In the genomic region with DNA sequence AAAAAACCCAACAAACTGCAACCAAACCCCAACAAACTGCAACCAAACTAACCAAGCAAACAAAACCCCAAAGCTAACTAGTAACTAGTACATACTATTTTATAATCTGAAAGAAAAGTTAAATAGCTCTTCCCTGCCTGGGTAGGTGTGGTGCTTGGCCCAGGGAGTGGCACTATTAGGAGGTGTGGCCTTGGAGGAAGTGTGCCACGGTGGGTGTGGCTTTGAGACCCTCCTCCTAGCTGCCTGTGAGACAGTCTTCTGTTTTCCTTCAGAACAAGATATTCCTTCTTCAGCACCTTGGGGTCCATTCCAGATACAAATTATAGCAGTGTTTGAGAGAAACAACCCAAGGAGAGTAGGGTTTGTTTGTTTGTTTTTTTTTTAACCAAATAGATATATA, we compare ENCODE assay signal across 26 mouse cellular contexts. TPM values are rescaled to one million over a fixed set of nuclear protein-coding genes. Genes with fewer than 3 reads are reported as not detected.
DNase-seq lines count a peak whose midpoint lies in the region; ATAC-seq and TF ChIP-seq lines count a peak whose summit lies in the region.
"Had no signal": no experiment of that assay in that cellular context is flagged by ENCODE, and none has a peak within 500 bp of the region (broad histone marks: within the 10 kb centered on the region; RNA-seq: fewer than 3 reads in every experiment).

No protein-coding gene starts in this region.

- WGBS in liver, embryonic 11.5 days = 41% methylated on average over 1 of the region's 1 CpGs
- WGBS in intestine, embryonic 16.5 days = 43% methylated on average over 1 of the region's 1 CpGs

- no peak for TF ChIP-seq CTCF in MEL (IDR thresholded peaks at IDR 0.05 in 2 of 3, conservative IDR thresholded peaks at IDR 0.05 in 1 of 3; ENCODE audit: control insufficient read depth in 1 of 3, insufficient read depth in 1 of 3, low read depth in 2 of 3, low read length in 3 of 3, poor library complexity in 1 of 3, severe bottlenecking in 1 of 3)

- H3K9ac ChIP-seq in liver, embryonic 11.5 days (ENCODE audit: low read depth, low read length) = no peak overlapping the region
- H3K9ac ChIP-seq in MEL (ENCODE audit: control insufficient read depth, low read depth, low read length, poor library complexity, severe bottlenecking) = no peak overlapping the region
- H3K9ac ChIP-seq in intestine, embryonic 16.5 days (ENCODE audit: low read depth, low read length) = no peak overlapping the region
- H3K9ac ChIP-seq: embryonic facial prominence, embryonic 13.5 days; embryonic facial prominence, embryonic 15.5 days; forebrain, embryonic 12.5 days had no signal

- H3K4me2 ChIP-seq in liver, embryonic 11.5 days = no peak overlapping the region
- no peak overlapping the region for H3K4me2 ChIP-seq in intestine, embryonic 16.5 days (ENCODE audit: low read depth, low read length)
- H3K4me2 ChIP-seq: embryonic facial prominence, embryonic 13.5 days; embryonic facial prominence, embryonic 15.5 days; forebrain, embryonic 12.5 days had no signal

- TF ChIP-seq EP300 in MEL (IDR thresholded peaks at IDR 0.05; ENCODE audit: low read depth in 1 of 2, low read length in 2 of 2) = no peak

- H3K79me2 ChIP-seq in MEL (ENCODE audit: control insufficient read depth, insufficient read depth, low read length, poor library complexity) = no peaks in the 10 kb centered on the region

- H3K36me3 ChIP-seq in liver, embryonic 11.5 days (ENCODE audit: control insufficient read depth, insufficient read depth, low read length) = no peaks in the 10 kb centered on the region
- H3K36me3 ChIP-seq in MEL (ENCODE audit: control insufficient read depth in 1 of 2, insufficient read depth in 2 of 2, low read length in 2 of 2) = no peaks in the 10 kb centered on the region; a peak in 1 of 4 replicates
- no peaks in the 10 kb centered on the region for H3K36me3 ChIP-seq in intestine, embryonic 16.5 days (ENCODE audit: control insufficient read depth, insufficient read depth, low read length)
- H3K36me3 ChIP-seq: embryonic facial prominence, embryonic 13.5 days; embryonic facial prominence, embryonic 15.5 days; forebrain, embryonic 10.5 days; forebrain, embryonic 12.5 days; G1E had no signal

- no peaks in the 10 kb centered on the region for H3K9me3 ChIP-seq in liver, embryonic 11.5 days (ENCODE audit: control insufficient read depth, low read length)
- H3K9me3 ChIP-seq in MEL (replicated peaks; ENCODE audit: insufficient read depth, low read length) = no peaks in the 10 kb centered on the region
- no peaks in the 10 kb centered on the region for H3K9me3 ChIP-seq in intestine, embryonic 16.5 days (ENCODE audit: control insufficient read depth, low read length)
- H3K9me3 ChIP-seq: embryonic facial prominence, embryonic 13.5 days; embryonic facial prominence, embryonic 15.5 days; forebrain, embryonic 10.5 days; forebrain, embryonic 12.5 days; G1E had no signal

- H3K27me3 ChIP-seq in liver, embryonic 11.5 days (replicated peaks; ENCODE audit: control insufficient read depth, insufficient read depth, low read length) = no peaks in the 10 kb centered on the region
- no peaks in the 10 kb centered on the region for H3K27me3 ChIP-seq in MEL (ENCODE audit: control insufficient read depth in 1 of 2, insufficient read depth in 2 of 2, low read length in 2 of 2)
- no peaks in the 10 kb centered on the region for H3K27me3 ChIP-seq in intestine, embryonic 16.5 days (replicated peaks; ENCODE audit: control insufficient read depth, insufficient read depth, low read length)
- H3K27me3 ChIP-seq: embryonic facial prominence, embryonic 13.5 days; embryonic facial prominence, embryonic 15.5 days; forebrain, embryonic 12.5 days had no signal

- no peak overlapping the region for H3K4me3 ChIP-seq in liver, embryonic 11.5 days (ENCODE audit: low read depth, low read length)
- no peak overlapping the region for H3K4me3 ChIP-seq in MEL (ENCODE audit: control insufficient read depth in 1 of 2, insufficient read depth in 1 of 2, low read depth in 2 of 2, low read length in 2 of 2)
- no peak overlapping the region for H3K4me3 ChIP-seq in intestine, embryonic 16.5 days (ENCODE audit: low read length)
- H3K4me3 ChIP-seq: embryonic facial prominence, embryonic 13.5 days; embryonic facial prominence, embryonic 15.5 days; erythroblast, embryonic 14.5 days; forebrain, embryonic 10.5 days; forebrain, embryonic 12.5 days had no signal

- no peak for TF ChIP-seq RAD21 in MEL (IDR thresholded peaks at IDR 0.05; ENCODE audit: low read depth, low read length)

- H3K27ac ChIP-seq in liver, embryonic 11.5 days (ENCODE audit: low read depth, low read length) = no peak overlapping the region
- H3K27ac ChIP-seq in MEL (ENCODE audit: control insufficient read depth, low read depth, low read length) = no peak overlapping the region
- no peak overlapping the region for H3K27ac ChIP-seq in intestine, embryonic 16.5 days (ENCODE audit: low read length)
- H3K27ac ChIP-seq: embryonic facial prominence, embryonic 13.5 days; embryonic facial prominence, embryonic 15.5 days; forebrain, embryonic 10.5 days; forebrain, embryonic 12.5 days had no signal

- no peak for TF ChIP-seq POLR2A in MEL (IDR thresholded peaks at IDR 0.05; ENCODE audit: control insufficient read depth in 1 of 2, insufficient read depth in 1 of 2, low read depth in 1 of 2, low read length in 2 of 2, poor library complexity in 1 of 2)

- no peaks in the 10 kb centered on the region for H3K4me1 ChIP-seq in liver, embryonic 11.5 days (replicated peaks; ENCODE audit: control insufficient read depth, insufficient read depth, low read length)
- peaks cover 0 to 6% of the 10 kb centered on the region in 2 experiments; a peak in 3 of 4 replicates for H3K4me1 ChIP-seq in MEL (ENCODE audit: control insufficient read depth in 1 of 2, insufficient read depth in 2 of 2, low read length in 2 of 2)
- H3K4me1 ChIP-seq in intestine, embryonic 16.5 days (ENCODE audit: control insufficient read depth, insufficient read depth, low read length) = no peaks in the 10 kb centered on the region

- ATAC-seq in liver, embryonic 11.5 days (replicated peaks; ENCODE audit: low FRiP score) = no peak
- no peak for ATAC-seq in intestine, embryonic 16.5 days
- ATAC-seq: forebrain, embryonic 14.5 days; forebrain, embryonic 16.5 days had no signal

- peak; percentile 10 for DNase-seq in liver
- DNase-seq in liver, embryonic 11.5 days (ENCODE audit: low spot score) = no peak
- peak; percentile 10 for DNase-seq in thymus, postnatal 25 days
- DNase-seq in thymus, postnatal 4 days = no peak
- DNase-seq in MEL (ENCODE audit: low read depth, low spot score) = peak; percentile 15
- DNase-seq in ZHBTc4 (ENCODE audit: low read depth, low spot score) = peak; percentile 57
- no peak for DNase-seq in right cerebral cortex, postnatal 4 days
- DNase-seq: adrenal gland, adult 2 months; adrenal gland, postnatal 10 days; adrenal gland, postnatal 25 days; cerebellum, adult 11 months; cerebellum, adult 18-20 months; cerebellum, adult 8-10 months; cerebellum, adult 9-11 months; cerebellum, postnatal 14 days; cerebellum, postnatal 36 days; embryo, embryonic 11 days had no signal

TF ChIP-seq in MEL, 35 proteins besides CTCF, POLR2A, EP300 and RAD21:
- no peak for TF ChIP-seq TAL1 (IDR thresholded peaks at IDR 0.05; ENCODE audit: low read length)
- TF ChIP-seq ZNF384 (IDR thresholded peaks at IDR 0.05; ENCODE audit: low read depth, low read length) = peak; percentile 28; the same call in 1 of the 2 replicates

RNA-seq across cellular contexts. Expression of a gene that starts 3.9 kb away (rescaled TPM):
- polyA plus RNA-seq in liver, embryonic 11.5 days (2014; fragmentation: Nextera tagmentation; extraction: Ambion mirVana) = 14.5 and 15.7 TPM in 2 replicates
- 1.1 and 1.8 TPM in 2 replicates for total RNA-seq in MEL (2012; rRNA removed)
- 1 to 10 TPM in 1 of 2 experiments, not detected in 1; 1.6 TPM for polyA plus RNA-seq in MEL (2012; ENCODE audit: insufficient read depth in 1 of 2, insufficient read length in 2 of 2, low read depth in 1 of 2, low replicate concordance in 2 of 2, missing spikeins in 1 of 2)
- 30.0 and 30.5 TPM in 2 replicates for polyA plus RNA-seq in intestine, embryonic 16.5 days (2015; fragmentation: Nextera tagmentation; extraction: Ambion mirVana)
- polyA plus RNA-seq: erythroblast, embryonic 14.5 days; G1E had no signal

Comparison
In these comparisons a context has a peak if more than half of its experiments do, and no peak if none do; other contexts are left out.
1. DNase-seq: peak in liver (single experiment), thymus, postnatal 25 days (single experiment), MEL (single experiment) and ZHBTc4 (single experiment); none in liver, embryonic 11.5 days (single experiment), thymus, postnatal 4 days (single experiment) and right cerebral cortex, postnatal 4 days (single experiment).